Mouse (Mus musculus): ENCODE measurements at regions not wholly inside any gene's neighbourhood (a gene's known extent, or its start where the extent isn't known, plus 50 kb on each side); places are given as distances from the start of the nearest gene placed in this dataset.

DNA sequence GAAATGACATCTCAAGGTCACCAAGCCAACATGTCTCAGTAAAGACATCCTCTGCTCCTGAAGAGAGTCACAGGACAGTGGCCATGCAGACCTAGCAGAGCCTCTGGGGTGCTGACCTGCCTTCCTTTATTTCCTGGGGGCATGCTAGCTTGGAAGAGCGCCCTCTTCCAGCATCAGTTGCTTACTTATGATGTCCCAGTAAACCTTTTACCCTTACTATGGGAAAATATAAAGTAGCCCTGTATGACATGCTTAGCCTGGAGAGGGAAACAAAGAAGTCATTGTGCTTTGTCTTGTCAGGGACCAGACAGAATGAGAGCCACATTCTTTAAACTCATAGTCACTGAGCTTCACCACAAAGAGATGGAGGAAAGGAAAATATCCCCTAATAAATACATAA is 82.9 kb downstream of the Postn start:
- DNase-seq: peak; percentile 5

DNA sequence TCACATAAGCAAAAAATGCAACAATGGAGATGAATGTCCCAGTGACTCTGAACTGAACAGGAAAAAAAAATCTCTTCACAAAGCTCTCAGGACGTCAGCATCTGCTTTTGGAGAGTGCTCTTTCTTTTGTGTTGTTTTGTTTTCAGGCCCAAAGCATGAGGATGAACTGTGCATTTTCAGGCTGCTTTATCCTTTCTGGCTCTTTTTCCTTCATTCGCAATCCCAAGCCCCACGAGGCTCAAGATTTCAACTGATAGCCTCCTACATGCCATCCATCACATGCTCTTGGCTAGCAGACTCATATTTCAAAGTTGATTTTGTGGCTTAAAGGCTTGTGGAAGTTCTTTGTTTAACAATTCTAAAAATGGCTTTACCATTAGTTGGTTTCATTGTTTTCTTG is 86.0 kb downstream of the Postn start:
- no peak for DNase-seq

DNA sequence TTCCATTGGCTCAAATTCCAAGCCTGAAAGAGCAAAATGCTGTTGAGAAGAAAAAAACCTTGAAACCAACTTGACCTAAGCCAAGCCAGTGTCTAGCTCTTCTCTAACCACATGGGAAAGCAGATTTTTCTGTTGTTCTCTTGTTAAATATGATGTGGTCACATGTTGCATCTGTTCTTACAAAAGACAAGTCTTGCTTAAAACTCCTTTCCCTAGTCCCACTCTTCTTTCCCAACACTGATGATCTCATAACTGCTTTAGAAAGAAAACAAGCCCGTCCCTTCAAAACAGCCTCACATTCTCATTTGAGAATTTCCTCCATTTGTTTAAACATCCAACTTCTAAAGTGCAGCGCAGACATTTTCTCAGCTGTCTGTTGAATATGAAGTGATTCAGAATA is 96.5 kb downstream of the Postn start:
- no peak for DNase-seq

- DNase-seq: no peak
Measured at GRCm38 (mm10) chr3:54461366-54461765, 100.5 kb downstream of the Postn start.

DNA sequence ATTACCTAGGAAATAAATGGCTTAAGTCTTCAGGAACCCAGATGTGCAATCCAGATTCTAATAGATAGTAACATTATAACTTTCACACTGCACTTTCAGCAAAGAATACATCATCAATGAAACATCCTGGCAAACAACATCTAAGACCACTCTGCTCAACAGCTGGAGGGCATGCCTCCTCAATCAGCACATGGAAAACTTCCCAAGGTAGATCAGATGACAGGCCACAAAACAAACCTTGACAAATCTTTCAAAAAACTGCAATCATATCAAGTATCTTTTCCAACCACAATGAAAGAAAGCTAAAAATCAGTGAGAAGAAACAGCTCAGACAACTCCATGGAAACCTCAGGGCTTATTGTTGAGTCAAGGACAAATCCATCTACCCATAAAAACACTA is 105.2 kb downstream of the Postn start:
- no peak for DNase-seq

- no peak for DNase-seq
Measured at GRCm38 (mm10) chr3:54474209-54474608, 113.3 kb downstream of the Postn start.

- no peak for DNase-seq
Measured at GRCm38 (mm10) chr3:54475879-54476278, 115.0 kb downstream of the Postn start.

DNA sequence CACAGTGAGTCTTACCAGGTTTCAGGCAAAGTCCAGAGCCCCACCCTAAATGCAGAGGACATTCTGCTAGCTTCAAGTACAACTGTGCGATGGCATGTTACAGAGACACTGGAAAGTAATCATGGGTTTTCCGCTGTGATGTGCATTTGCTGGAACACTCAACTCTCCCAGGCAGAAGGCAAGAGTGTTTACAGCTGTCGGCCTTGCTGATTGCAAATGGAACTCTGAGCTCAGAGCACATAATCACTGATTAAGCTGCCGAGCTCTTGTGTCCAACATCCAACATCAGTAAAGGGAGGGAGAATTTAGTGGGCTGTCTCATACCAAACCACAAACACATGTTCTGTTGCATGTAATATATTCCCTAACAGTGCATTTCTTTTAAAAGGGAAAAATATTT is 117.1 kb downstream of the Postn start:
- peak; percentile 46 for DNase-seq

- DNase-seq: peak; percentile 29
Measured at GRCm38 (mm10) chr3:54480251-54480650, 119.3 kb downstream of the Postn start.

DNA sequence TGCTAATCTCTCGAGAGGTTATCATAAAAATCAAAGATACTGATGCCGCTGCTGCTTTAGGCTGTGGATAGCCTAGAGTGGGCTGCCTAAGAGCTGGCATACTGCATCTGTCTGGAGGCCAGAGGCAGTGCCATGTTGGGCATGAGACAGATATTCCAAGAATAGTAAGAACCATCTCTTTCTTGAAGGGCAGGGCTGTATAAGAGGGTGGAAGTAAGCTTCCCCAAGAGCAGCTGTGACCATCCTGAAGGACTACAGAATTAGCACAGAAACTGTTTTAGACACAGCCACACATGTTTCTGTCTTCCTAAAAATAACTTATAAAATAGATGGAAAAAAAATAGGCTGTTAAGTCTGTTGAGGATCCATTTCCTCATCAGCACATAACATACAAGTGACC is 126.4 kb downstream of the Postn start:
- DNase-seq: no peak

DNA sequence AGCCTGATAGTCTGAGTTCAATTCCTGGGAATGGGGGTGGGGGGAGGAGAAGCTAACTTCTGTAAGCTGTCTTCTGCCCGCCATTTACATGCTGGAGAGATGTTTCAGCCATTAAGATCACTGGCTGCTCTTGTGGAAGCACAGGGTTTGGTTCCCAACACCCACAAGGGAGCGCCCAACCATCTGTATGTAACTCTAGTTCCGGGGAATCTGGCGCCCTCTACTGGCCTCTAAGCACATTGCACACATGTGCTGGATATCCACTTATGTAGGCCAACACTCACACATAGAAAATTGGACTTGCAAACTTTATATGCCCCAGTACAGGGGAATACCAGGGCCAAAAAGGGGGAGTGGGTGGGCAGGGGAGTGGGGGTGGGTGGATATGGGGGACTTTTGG is 126.9 kb downstream of the Postn start:
- no peak for DNase-seq

- no peak for DNase-seq
Measured at GRCm38 (mm10) chr3:54490249-54490900, 129.5 kb downstream of the Postn start.

GRCm38 (mm10) chr3:54493567-54493966 is 132.7 kb downstream of the Postn start:
- no peak for DNase-seq

DNA sequence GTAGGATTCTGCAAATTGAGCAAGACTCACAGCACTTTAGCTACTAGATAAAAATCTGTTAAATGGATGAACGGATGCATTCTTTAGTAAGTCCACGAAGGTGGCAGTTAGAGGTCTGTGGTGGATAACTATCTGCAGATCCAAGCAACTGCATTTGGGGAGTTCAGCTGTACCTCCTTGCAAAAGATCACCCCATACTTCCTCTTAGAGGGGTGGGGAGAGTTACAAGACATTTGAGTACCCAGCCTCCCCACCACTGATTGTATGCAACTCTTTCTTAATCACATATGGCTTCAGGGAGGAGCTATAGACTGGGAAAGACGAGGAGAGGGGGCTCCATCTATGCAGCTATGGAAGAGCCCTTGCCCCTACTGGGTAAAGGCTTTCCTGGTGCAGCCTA is 144.1 kb downstream of the Postn start:
- no peak for DNase-seq

DNA sequence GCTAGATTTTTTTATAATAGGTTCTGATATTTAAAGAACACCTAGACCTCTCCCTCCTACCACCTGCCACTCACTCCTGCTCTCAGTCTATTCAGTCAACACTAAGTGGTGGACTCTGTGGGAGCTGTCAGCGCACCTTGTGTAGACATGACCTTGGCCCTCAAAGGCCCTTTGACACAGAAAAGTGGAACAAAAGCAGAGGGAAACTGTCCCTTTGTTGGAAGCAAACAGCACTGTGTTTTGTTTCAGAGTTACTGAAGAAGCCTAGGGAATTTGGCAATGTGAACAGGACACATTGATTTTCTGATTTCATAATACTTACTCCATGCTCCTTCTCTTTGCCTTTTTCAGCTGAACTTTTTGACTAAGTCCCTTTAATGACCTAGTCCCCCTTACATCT is 146.7 kb downstream of the Postn start:
- DNase-seq: no peak

- DNase-seq: no peak
Measured at GRCm38 (mm10) chr3:54508906-54509305, 148.0 kb downstream of the Postn start.

- no peak for DNase-seq
Measured at GRCm38 (mm10) chr3:54517251-54517650, 156.3 kb downstream of the Postn start.

- no peak for DNase-seq
Measured at GRCm38 (mm10) chr3:54522716-54523115, 161.8 kb downstream of the Postn start.

GRCm38 (mm10) chr3:54526618-54527017 is 165.7 kb downstream of the Postn start:
- DNase-seq: no peak

DNA sequence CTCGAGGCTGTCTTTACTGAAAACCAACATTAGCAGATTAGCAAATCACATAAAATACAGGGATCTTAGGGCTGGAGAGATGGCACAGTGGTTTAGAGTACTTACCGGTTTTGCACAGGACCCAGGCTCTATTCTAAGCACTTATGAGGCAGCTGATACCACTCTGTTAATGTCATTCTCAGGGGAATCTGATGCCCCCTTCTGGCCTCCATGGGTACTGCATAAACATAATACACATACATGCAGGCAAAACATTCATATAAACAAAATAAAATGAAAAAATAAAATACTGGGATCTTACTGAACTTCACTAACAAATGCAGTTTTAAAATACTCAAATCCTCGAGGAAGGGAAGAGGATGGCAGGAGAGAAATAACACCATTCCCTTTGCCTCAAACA is 164.3 kb upstream of the Supt20 start:
- no peak for DNase-seq

DNA sequence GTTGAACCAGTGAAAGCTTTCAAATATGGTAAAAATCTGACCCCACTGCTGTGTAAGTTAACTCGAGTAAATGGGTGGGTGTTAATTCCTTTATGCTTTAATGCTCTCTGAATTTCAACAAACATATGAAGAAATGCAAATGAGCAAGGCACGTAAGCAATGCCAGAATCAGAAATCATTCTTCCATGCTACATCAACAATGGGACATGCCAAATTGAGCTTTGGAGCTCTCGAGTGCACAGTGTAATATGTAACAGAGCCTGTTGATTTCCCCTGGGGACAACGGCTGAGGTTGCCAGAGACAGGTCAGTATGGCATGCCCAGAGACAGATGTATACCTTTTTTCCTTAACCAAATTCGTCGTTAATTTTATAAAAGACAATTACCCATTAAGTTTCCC is 162.4 kb upstream of the Supt20 start:
- DNase-seq: no peak

DNA sequence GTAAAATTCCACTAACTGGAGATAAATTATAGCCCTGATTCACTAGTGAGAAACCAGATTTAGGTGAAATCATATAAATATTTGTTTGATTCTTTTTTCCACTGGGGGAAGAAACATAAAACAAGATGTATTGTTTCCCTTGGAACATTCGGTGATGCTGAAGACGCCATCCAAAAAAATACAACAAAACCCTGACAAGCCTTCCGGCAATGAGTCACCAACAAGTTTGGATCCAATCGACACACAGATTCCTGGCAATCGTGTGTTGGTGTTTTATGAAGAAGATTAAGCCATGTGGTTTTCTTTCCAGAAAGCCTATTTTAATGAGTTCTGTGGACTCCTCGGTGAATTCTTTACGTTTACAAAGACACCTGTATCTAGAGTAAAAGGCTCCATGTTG is 157.2 kb upstream of the Supt20 start:
- no peak for DNase-seq

DNA sequence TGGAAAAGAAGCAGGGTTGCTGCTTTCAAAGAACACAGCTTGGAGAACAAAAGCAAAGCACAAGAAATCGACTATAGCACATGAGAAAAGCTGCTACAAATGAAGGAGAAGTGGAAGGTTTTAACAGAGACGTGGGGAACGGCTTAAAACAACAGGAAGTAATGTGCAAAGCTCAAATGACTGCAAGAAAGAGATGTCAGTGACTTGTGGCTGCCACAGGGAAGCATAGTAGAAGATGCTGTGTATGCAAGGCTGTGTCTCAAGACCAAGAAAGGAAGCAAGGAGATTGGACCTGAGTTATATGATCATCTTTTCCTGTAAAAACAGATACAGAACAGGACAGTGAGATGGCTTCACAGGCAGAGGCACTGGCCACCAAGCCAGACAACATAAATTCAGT is 154.6 kb upstream of the Supt20 start:
- DNase-seq: no peak

GRCm38 (mm10) chr3:54540540-54541080 is 152.0 kb upstream of the Supt20 start:
- DNase-seq: no peak

- peak; percentile 29 for DNase-seq
Measured at GRCm38 (mm10) chr3:54541389-54541788, 151.2 kb upstream of the Supt20 start.
